Mouse (Mus musculus) layer of hippocampus, postnatal 14 days (tissue): ENCODE results near the gene Nfe2l1. TPM values are rescaled to one million over a fixed set of nuclear protein-coding genes. Genes with fewer than 3 reads are reported as not detected.

Experiments used
- DNase-seq, 2 experiments: peaks; one replicate each; pipeline ENCODE4 v3.0.0; 2021 to 2022; ENCODE audit warnings: low spot score in 2 of 2, mixed read lengths in 1 of 2
- total RNA-seq, 2 experiments: library from RNA; stranded (reverse); gene quantifications; 2 replicates each; pipeline ENCODE4 v1.2.3; 2021

Gene Nfe2l1
- total RNA-seq, 2 experiments from 2014 or later, result 185 to 187 TPM

- DNase-seq, result no peak
Observed at GRCm38 (mm10) chr11:96848694-96849093, 18.9 kb upstream of the Nfe2l1 start.

GRCm38 (mm10) chr11:96847240-96847639, 17.5 kb upstream of the Nfe2l1 start:
- DNase-seq, result no peak

- no peak for DNase-seq
Observed at GRCm38 (mm10) chr11:96843627-96844026, 13.9 kb upstream of the Nfe2l1 start.

- peak in 1 of 2 experiments; percentile 59 for DNase-seq
Observed at GRCm38 (mm10) chr11:96840290-96840689, 10.5 kb upstream of the Nfe2l1 start.

- no peak for DNase-seq
Observed at GRCm38 (mm10) chr11:96839877-96840276, 10.1 kb upstream of the Nfe2l1 start.

- DNase-seq, result no peak
Observed at GRCm38 (mm10) chr11:96839428-96839827, 9.7 kb upstream of the Nfe2l1 start.

GRCm38 (mm10) chr11:96838341-96838740, 8.6 kb upstream of the Nfe2l1 start:
- no peak for DNase-seq

- no peak for DNase-seq
Observed at GRCm38 (mm10) chr11:96837298-96837697, 7.5 kb upstream of the Nfe2l1 start.

GRCm38 (mm10) chr11:96834127-96834526, 4.4 kb upstream of the Nfe2l1 start:
- no peak for DNase-seq

- DNase-seq, result no peak
Observed at GRCm38 (mm10) chr11:96832973-96833372, 3.2 kb upstream of the Nfe2l1 start.

- DNase-seq, result no peak
Observed at GRCm38 (mm10) chr11:96832541-96832940, 2.8 kb upstream of the Nfe2l1 start.

GRCm38 (mm10) chr11:96831516-96831915, 1.7 kb upstream of the Nfe2l1 start:
- DNase-seq, result no peak

GRCm38 (mm10) chr11:96830539-96831216, 910 bp upstream of the Nfe2l1 start:
- DNase-seq, result no peak

- DNase-seq, result peak in 1 of 2 experiments; percentile 70
Observed at GRCm38 (mm10) chr11:96829403-96829812, 360 bp downstream of the Nfe2l1 start.

GRCm38 (mm10) chr11:96828881-96829280, 887 bp downstream of the Nfe2l1 start:
- no peak for DNase-seq

GRCm38 (mm10) chr11:96827917-96828316, 1.9 kb downstream of the Nfe2l1 start:
- no peak for DNase-seq

GRCm38 (mm10) chr11:96827062-96827581, 2.6 kb downstream of the Nfe2l1 start:
- DNase-seq, result no peak

GRCm38 (mm10) chr11:96826481-96826880, 3.3 kb downstream of the Nfe2l1 start:
- no peak for DNase-seq

GRCm38 (mm10) chr11:96824783-96825495, 4.8 kb downstream of the Nfe2l1 start:
- peak in 1 of 2 experiments; percentile 46 for DNase-seq

- peak; percentile 80 to 84 for DNase-seq
Observed at GRCm38 (mm10) chr11:96823880-96824782, 5.6 kb downstream of the Nfe2l1 start.

- DNase-seq, result no peak
Observed at GRCm38 (mm10) chr11:96823471-96823837, 6.3 kb downstream of the Nfe2l1 start.
